Mouse (Mus musculus) limb, embryonic 13.5 days (tissue): ENCODE results near the gene Samd13. TPM values are rescaled to one million over a fixed set of nuclear protein-coding genes. Genes with fewer than 3 reads are reported as not detected.

Experiments
- ATAC-seq: fragments of 200-750 bp; cut with Nextera tagmentation; 2 replicates; pipeline ENCODE4 v1.8.0; 2017; ENCODE audit warnings: low read depth, moderate number of reproducible peaks, moderate TSS enrichment; ENCODE audit not compliant: low FRiP score
- H3K27ac ChIP-seq: fragments of 300-500 bp; sonication (generic); 2 replicates; pipeline ENCODE4 v1.5.1; 2015; ENCODE audit warnings: inconsistent platforms, mild to moderate bottlenecking, moderate library complexity
- H3K27me3 ChIP-seq: fragments of 300-500 bp; sonication (generic); 2 replicates; pipeline ENCODE4 v1.6.1; 2015; ENCODE audit warnings: mild to moderate bottlenecking, inconsistent platforms
- H3K36me3 ChIP-seq: fragments of 300-500 bp; sonication (generic); 2 replicates; pipeline ENCODE4 v1.6.1; 2015; ENCODE audit warnings: inconsistent platforms, mild to moderate bottlenecking, moderate library complexity
- H3K4me1 ChIP-seq: fragments of 300-500 bp; sonication (generic); 2 replicates; pipeline ENCODE4 v1.6.1; 2015; ENCODE audit warnings: inconsistent platforms
- H3K4me2 ChIP-seq: fragments of 300-500 bp; sonication (generic); replicated peaks from 2 replicates; pipeline ENCODE4 v1.6.1; 2015; ENCODE audit warnings: inconsistent platforms, mild to moderate bottlenecking, moderate library complexity
- H3K4me3 ChIP-seq: fragments of 300-500 bp; sonication (generic); 2 replicates; pipeline ENCODE4 v1.5.1; 2015; ENCODE audit warnings: moderate library complexity, mild to moderate bottlenecking, inconsistent platforms
- H3K9ac ChIP-seq: fragments of 300-500 bp; sonication (generic); 2 replicates; pipeline ENCODE4 v1.6.1; 2015; ENCODE audit warnings: mild to moderate bottlenecking, inconsistent platforms
- H3K9me3 ChIP-seq: fragments of 300-500 bp; sonication (generic); 2 replicates; pipeline ENCODE4 v1.6.1; 2016; ENCODE audit warnings: inconsistent platforms
- WGBS: fragments of 180-500 bp; shearing (Covaris S2); methylation state at CpG from one replicate; pipeline ENCODE4 v1.1.7; 2015; 5-methylcytosine and 5-hydroxymethylcytosine counted together
- polyA plus RNA-seq: library from polyadenylated mRNA; unstranded; fragments of >200 nt; fragmentation: Nextera tagmentation; extraction: Ambion mirVana; gene quantifications from 2 replicates; pipeline ENCODE4 v1.2.1, GENCODE M21; 2015

Gene Samd13
- polyA plus RNA-seq, 1 experiment from 2014 or later, result 1.4 TPM

- H3K36me3 ChIP-seq, result no peaks in the 10 kb centered on the region
- no peak for ATAC-seq
- H3K27ac ChIP-seq, result no peak overlapping the region
- H3K9me3 ChIP-seq, result no peaks in the 10 kb centered on the region
- H3K4me2 ChIP-seq, result no peak overlapping the region
- 35% methylated on average over 1 of the region's 1 CpGs for WGBS
- H3K27me3 ChIP-seq, result no peaks in the 10 kb centered on the region
- H3K4me1 ChIP-seq, result no peaks in the 10 kb centered on the region
- no peak overlapping the region for H3K4me3 ChIP-seq
- no peak overlapping the region for H3K9ac ChIP-seq
Observed at GRCm38 (mm10) chr3:146607368-146607767, 78.0 kb downstream of the Samd13 start.

- Histone ChIP-seq H3K27me3 (no peaks in the 10 kb centered on the region), H3K4me3 (no peak overlapping the region), H3K36me3 (no peaks in the 10 kb centered on the region), H3K9me3 (no peaks in the 10 kb centered on the region), H3K9ac (no peak overlapping the region), H3K4me2 (no peak overlapping the region), H3K4me1 (no peaks in the 10 kb centered on the region), H3K27ac (no peak overlapping the region)
- no peak for ATAC-seq
- 80% methylated on average over 9 of the region's 9 CpGs for WGBS
Observed at GRCm38 (mm10) chr3:146604647-146605046, 80.7 kb downstream of the Samd13 start.

- ATAC-seq, result no peak
- H3K9ac ChIP-seq, result no peak overlapping the region
- no peaks in the 10 kb centered on the region for H3K27me3 ChIP-seq
- H3K36me3 ChIP-seq, result no peaks in the 10 kb centered on the region
- no peaks in the 10 kb centered on the region for H3K4me1 ChIP-seq
- WGBS, result 92% methylated on average over 3 of the region's 3 CpGs
- no peak overlapping the region for H3K4me2 ChIP-seq
- H3K9me3 ChIP-seq, result no peaks in the 10 kb centered on the region
- no peak overlapping the region for H3K4me3 ChIP-seq
- H3K27ac ChIP-seq, result no peak overlapping the region
Observed at GRCm38 (mm10) chr3:146602531-146602930, 82.9 kb downstream of the Samd13 start.

- Histone ChIP-seq H3K4me2 (no peak overlapping the region), H3K4me1 (no peaks in the 10 kb centered on the region), H3K9me3 (no peaks in the 10 kb centered on the region), H3K9ac (no peak overlapping the region), H3K27ac (no peak overlapping the region), H3K36me3 (no peaks in the 10 kb centered on the region), H3K27me3 (no peaks in the 10 kb centered on the region), H3K4me3 (no peak overlapping the region)
- 94% methylated on average over 2 of the region's 2 CpGs for WGBS
- no peak for ATAC-seq
Observed at GRCm38 (mm10) chr3:146601205-146601604, 84.2 kb downstream of the Samd13 start.

GRCm38 (mm10) chr3:146599198-146599900, 86.0 kb downstream of the Samd13 start:
- Histone ChIP-seq H3K9ac (no peak overlapping the region), H3K27me3 (no peaks in the 10 kb centered on the region), H3K4me2 (no peak overlapping the region), H3K36me3 (no peaks in the 10 kb centered on the region), H3K9me3 (no peaks in the 10 kb centered on the region), H3K4me1 (no peaks in the 10 kb centered on the region), H3K27ac (no peak overlapping the region), H3K4me3 (no peak overlapping the region)
- 83% methylated on average over 6 of the region's 6 CpGs for WGBS
- no peak for ATAC-seq

- Histone ChIP-seq H3K27me3 (no peaks in the 10 kb centered on the region), H3K4me2 (no peak overlapping the region), H3K9me3 (no peaks in the 10 kb centered on the region), H3K4me1 (no peaks in the 10 kb centered on the region), H3K9ac (no peak overlapping the region), H3K27ac (no peak overlapping the region), H3K4me3 (no peak overlapping the region), H3K36me3 (no peaks in the 10 kb centered on the region)
- WGBS, result 65% methylated on average over 6 of the region's 6 CpGs
- no peak for ATAC-seq
Observed at GRCm38 (mm10) chr3:146598411-146598810, 87.0 kb downstream of the Samd13 start.

- H3K36me3 ChIP-seq, result no peaks in the 10 kb centered on the region
- WGBS, result 87% methylated on average over 7 of the region's 7 CpGs
- ATAC-seq, result no peak
Observed at GRCm38 (mm10) chr3:146596864-146597263, 88.5 kb downstream of the Samd13 start.

GRCm38 (mm10) chr3:146596387-146596786, 89.0 kb downstream of the Samd13 start:
- Histone ChIP-seq H3K36me3 (no peaks in the 10 kb centered on the region), H3K27ac (no peak overlapping the region), H3K9me3 (no peaks in the 10 kb centered on the region), H3K4me2 (no peak overlapping the region), H3K4me1 (no peaks in the 10 kb centered on the region), H3K4me3 (no peak overlapping the region), H3K9ac (no peak overlapping the region), H3K27me3 (no peaks in the 10 kb centered on the region)
- 84% methylated on average over 8 of the region's 8 CpGs for WGBS
- no peak for ATAC-seq

More at GRCm38 (mm10) chr3:146596864-146597263, 88.5 kb downstream of the Samd13 start:
- H3K27ac ChIP-seq, result no peak overlapping the region
- no peak overlapping the region for H3K9ac ChIP-seq
- H3K27me3 ChIP-seq, result no peaks in the 10 kb centered on the region
- no peak overlapping the region for H3K4me3 ChIP-seq
- no peaks in the 10 kb centered on the region for H3K9me3 ChIP-seq
- H3K4me1 ChIP-seq, result no peaks in the 10 kb centered on the region
- H3K4me2 ChIP-seq, result no peak overlapping the region

GRCm38 (mm10) chr3:146595440-146595839, 90.0 kb downstream of the Samd13 start:
- H3K27ac ChIP-seq, result no peak overlapping the region
- no peaks in the 10 kb centered on the region for H3K27me3 ChIP-seq
- no peaks in the 10 kb centered on the region for H3K36me3 ChIP-seq
- no peaks in the 10 kb centered on the region for H3K9me3 ChIP-seq
- no peak overlapping the region for H3K9ac ChIP-seq
- WGBS, result 87% methylated on average over 6 of the region's 6 CpGs
- ATAC-seq, result no peak
- no peak overlapping the region for H3K4me3 ChIP-seq
- H3K4me2 ChIP-seq, result no peak overlapping the region
- H3K4me1 ChIP-seq, result no peaks in the 10 kb centered on the region

Other genes starting within 250 kb of the Samd13 start
- 8.5 and 8.7 TPM in 2 replicates for gene Ctbs, start 235.8 kb downstream of the Samd13 start, polyA plus RNA-seq
- gene Spata1, start 185.8 kb downstream of the Samd13 start, polyA plus RNA-seq, result 9.1 and 10.8 TPM in 2 replicates
- gene Gng5, start 185.8 kb downstream of the Samd13 start, polyA plus RNA-seq, result 947 and 968 TPM in 2 replicates
- 52.8 and 56.1 TPM in 2 replicates for gene Rpf1, start 164.2 kb downstream of the Samd13 start, polyA plus RNA-seq
- gene Uox, start 115.2 kb downstream of the Samd13 start, polyA plus RNA-seq, result 0.06 and 0.34 TPM in 2 replicates
- not detected in 2 replicates for gene Dnase2b, start 70.0 kb downstream of the Samd13 start, polyA plus RNA-seq
- not detected in 2 replicates for gene 4930503B20Rik, start 34.3 kb downstream of the Samd13 start, polyA plus RNA-seq
- gene Prkacb, start 127.4 kb upstream of the Samd13 start, polyA plus RNA-seq, result 70.6 and 77.2 TPM in 2 replicates
- gene Ttll7, start 166.8 kb upstream of the Samd13 start, polyA plus RNA-seq, result 2.1 and 2.5 TPM in 2 replicates